Mouse (Mus musculus): Measurements from ENCODE around the gene Vash1. TPM values are rescaled to one million over a fixed set of nuclear protein-coding genes. Genes with fewer than 3 reads are reported as not detected.

The Vash1 gene
- polyA plus RNA-seq (2014; fragmentation: Illumina TruSeq; extraction: RNeasy Lipid Tissue Mini Kit (QIAGEN cat#74804); ENCODE audit: low read depth, low replicate concordance) = not detected

DNA sequence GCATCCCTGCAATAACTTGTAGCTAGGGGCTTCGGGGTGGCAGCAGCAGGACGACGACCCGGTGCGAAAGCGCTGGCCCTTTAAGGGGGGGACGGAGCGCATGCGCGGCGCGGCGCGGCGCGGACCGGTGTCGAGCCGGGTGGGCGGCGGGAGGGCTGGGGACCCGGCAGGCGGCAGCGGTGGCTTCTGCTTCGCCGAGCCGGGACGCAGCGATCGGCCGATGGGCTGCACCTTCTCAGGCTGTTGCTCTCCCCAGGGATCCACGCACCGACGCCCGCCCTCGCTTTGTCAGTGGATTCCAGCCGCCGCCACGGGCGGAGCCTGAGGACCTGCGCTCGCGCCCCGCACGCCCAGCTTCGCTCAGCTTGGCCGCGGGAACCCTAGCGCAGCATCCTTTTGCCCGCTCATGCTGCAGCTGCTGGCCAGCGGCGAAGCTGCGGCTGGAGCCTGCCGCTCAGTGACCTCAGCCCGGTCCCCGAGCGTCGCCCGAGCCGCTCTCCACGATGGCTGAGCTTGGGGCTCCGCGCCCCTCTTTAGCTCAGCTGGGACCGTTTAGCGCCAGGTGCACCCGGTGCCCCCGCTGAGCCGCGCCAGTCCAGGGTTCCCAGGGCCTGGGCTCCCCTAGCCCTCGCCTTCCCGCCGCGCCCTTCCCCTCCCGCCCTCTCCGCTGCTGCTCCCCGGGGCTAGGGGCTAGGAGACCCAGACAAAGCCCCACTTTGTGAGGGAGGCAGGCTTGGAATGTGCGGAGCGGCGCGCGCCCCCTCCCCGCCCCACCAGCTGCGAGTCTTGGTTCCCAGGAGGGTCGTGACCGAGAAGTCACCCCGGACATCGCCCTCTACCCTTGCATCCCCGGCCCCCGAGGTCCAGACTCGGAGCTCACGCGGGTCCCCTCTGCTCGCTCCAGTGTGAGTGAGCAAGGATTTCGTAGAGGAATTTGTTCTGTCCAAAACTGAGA is at the start of gene Vash1:
Vash1 (plus strand) TSS at position 110 of the 955 bp plus-strand sequence.

DNA sequence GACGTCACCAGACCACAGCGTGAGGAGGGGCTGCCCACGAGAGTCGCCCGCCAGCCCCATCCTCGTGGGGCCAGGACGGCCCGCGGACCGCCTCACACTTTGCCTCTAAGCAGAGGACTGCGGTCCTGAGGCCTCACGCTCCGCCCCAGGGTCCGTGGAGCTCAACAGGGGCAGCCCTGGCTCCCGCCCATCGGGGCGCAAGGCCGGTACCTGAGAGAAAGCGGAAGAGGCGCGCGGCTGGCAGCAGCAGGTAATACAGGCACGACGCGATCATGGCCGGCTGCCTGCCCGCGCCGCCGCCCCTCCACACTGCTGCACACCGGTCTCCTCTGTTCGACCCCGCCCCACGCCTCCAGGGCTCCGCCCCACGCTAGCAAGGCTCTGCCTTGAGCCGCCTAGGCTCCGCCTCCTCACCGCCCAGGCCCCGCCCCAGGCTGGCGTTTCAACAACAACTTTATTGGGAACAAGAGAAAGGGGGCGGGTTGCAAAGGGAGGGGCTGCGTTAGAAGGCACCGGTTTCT is 47.7 kb downstream of the Vash1 start, which contains the start of gene Angel1:
Angel1 (minus strand) TSS at position 341 of the 521 bp plus-strand sequence.

DNA sequence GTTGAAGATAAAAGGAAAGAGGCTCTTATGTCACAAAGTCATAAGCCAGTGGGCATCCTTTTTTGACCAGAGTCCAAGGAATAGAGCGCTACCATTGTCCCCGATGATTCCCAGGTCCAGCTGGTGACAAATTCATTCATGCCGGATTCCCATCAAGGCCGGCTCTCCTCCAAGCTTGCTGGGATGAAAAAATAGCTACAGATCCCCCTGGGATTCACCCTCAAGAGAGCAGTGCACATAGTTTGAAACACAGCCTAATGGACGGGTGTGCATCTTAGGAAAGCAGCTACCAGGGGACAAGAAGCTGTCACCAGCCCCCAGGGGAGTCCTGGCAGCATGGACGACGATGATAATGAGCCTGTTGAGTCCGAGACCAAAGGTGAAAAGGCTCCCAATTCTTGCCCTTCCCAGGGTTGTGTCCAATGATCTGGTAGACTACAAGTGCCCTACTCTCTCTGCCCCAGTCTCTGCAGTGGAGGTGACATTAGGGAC is 55.9 kb downstream of the Vash1 start, which contains the start of gene Lrrc74a:
Lrrc74a (plus strand) TSS at position 51 of the 492 bp plus-strand sequence.

Other genes starting within 250 kb of the Vash1 start
- gene Angel1, start 47.8 kb downstream of the Vash1 start, polyA plus RNA-seq (2014; fragmentation: Illumina TruSeq; extraction: RNeasy Lipid Tissue Mini Kit (QIAGEN cat#74804); ENCODE audit: low read depth, low replicate concordance) = 0.73 TPM
- not detected for gene Lrrc74a, start 55.7 kb downstream of the Vash1 start, polyA plus RNA-seq (2014; fragmentation: Illumina TruSeq; extraction: RNeasy Lipid Tissue Mini Kit (QIAGEN cat#74804); ENCODE audit: low read depth, low replicate concordance)
- gene Irf2bpl, start 206.1 kb downstream of the Vash1 start, polyA plus RNA-seq (2014; fragmentation: Illumina TruSeq; extraction: RNeasy Lipid Tissue Mini Kit (QIAGEN cat#74804); ENCODE audit: low read depth, low replicate concordance) = 25.2 TPM